Mouse (Mus musculus): Measurements from ENCODE around the gene Spint4. TPM values are rescaled to one million over a fixed set of nuclear protein-coding genes. Genes with fewer than 3 reads are reported as not detected.
"Not testable (repeated sequence)": the region's sequence is repeated elsewhere in the genome, so short reads cannot be mapped to it uniquely, and the experiment has no call there.

The Spint4 gene
- polyA plus RNA-seq, 1 experiment from 2014 or later: not detected

DNA sequence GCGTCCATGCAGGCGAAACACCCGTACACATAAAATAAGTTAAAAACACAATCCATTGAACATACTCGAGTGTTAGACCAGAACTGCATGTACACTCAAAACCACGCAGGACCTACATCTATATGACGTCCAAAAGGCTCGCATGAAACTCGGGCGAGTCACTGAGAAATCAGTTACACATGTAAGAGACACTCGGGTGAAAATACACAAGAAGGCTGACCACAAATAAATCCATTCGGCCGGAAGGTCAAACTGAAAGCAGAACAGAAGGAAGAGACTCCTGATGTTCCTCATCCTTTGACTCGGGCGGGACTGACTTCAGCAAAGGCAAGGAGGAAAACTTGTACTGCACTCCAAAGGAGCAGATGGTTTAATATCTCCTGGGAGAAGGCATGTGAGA is 7.7 kb downstream of the Spint4 start:
- Histone ChIP-seq H3K36me3 (replicated peaks; ENCODE audit: control insufficient read depth, insufficient read depth, low read depth, low read length) (no peaks in the 10 kb centered on the region), H3K4me2 (ENCODE audit: low read depth, low read length) (no peak overlapping the region), H3K27ac (replicated peaks; ENCODE audit: low read depth, low read length) (no peak overlapping the region), H3K4me1 (ENCODE audit: control insufficient read depth, insufficient read depth, low read length) (no peaks in the 10 kb centered on the region), H3K27me3 (ENCODE audit: control insufficient read depth, insufficient read depth, low read length) (no peaks in the 10 kb centered on the region), H3K9me3 (replicated peaks; ENCODE audit: control insufficient read depth, low read length) (no peaks in the 10 kb centered on the region), H3K4me3 (ENCODE audit: low read depth, low read length) (no peak overlapping the region), H3K9ac (replicated peaks; ENCODE audit: low read length) (no peak overlapping the region)
- no peak for ATAC-seq (replicated peaks; ENCODE audit: insufficient number of reproducible peaks, low FRiP score, low TSS enrichment, low read depth)
- WGBS: 92% methylated on average over 14 of the region's 14 CpGs
- DNase-seq (ENCODE audit: low spot score): no peak

DNA sequence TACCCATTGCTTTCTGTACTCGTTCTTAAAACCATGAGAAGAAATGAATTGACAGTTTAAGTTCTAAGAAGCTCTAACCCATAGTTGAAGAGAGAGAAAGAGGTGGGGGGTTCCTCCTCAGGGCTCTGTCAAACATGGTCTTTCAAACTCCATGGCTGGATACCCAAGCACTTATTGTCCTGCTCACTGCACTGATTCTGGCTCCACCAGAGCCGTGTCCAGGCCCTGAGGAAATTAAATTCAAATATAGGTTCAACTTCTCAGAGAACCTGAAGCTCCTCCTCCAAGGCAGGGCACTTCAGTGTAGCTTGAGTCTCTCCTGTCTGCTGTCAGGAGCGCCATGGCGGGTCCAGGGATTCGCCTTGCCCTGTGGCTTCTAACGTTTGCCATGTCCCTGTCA is 16.7 kb downstream of the Spint4 start, which contains the start of gene Spint5:
TSS of gene Spint5 (plus strand) at position 301 of the 400 bp plus-strand sequence.
- Histone ChIP-seq H3K4me3 (ENCODE audit: low read depth, low read length) (no peak within 1 kb of the TSS), H3K36me3 (replicated peaks; ENCODE audit: control insufficient read depth, insufficient read depth, low read depth, low read length) (no peaks in the 10 kb centered on the region), H3K4me1 (ENCODE audit: control insufficient read depth, insufficient read depth, low read length) (no peaks in the 10 kb centered on the region), H3K9me3 (replicated peaks; ENCODE audit: control insufficient read depth, low read length) (no peaks in the 10 kb centered on the region), H3K9ac (replicated peaks; ENCODE audit: low read length) (no peak within 1 kb of the TSS), H3K4me2 (ENCODE audit: low read depth, low read length) (no peak within 1 kb of the TSS), H3K27me3 (ENCODE audit: control insufficient read depth, insufficient read depth, low read length) (no peaks in the 10 kb centered on the region), H3K27ac (replicated peaks; ENCODE audit: low read depth, low read length) (no peak within 1 kb of the TSS)
- ATAC-seq (replicated peaks; ENCODE audit: insufficient number of reproducible peaks, low FRiP score, low TSS enrichment, low read depth): no peak
- no peak for DNase-seq (ENCODE audit: low spot score)
- 79% methylated on average over 6 of the region's 6 CpGs for WGBS

DNA sequence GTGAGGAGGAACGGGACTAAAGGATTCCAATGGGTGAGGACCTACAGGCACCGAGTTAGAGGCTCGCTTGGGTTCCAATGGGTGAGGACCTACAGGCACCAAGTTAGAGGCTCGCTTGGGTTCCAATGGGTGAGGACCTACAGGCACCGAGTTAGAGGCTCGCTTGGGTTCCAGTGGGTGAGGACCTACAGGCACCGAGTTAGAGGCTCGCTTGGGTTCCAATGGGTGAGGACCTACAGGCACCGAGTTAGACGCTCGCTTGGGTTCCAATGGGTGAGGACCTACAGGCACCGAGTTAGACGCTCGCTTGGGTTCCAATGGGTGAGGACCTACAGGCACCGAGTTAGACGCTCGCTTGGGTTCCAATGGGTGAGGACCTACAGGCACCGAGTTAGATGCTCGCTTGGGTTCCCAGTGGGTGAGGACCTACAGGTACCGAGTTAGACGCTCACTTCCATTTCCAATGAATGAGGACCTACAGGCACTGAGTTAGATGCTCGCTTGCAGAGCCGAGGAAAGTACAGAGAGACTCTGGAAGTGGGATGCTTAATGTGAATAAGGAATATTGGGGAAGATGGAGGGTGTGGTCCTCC is 18.0 kb downstream of the Spint4 start:
- 89% methylated on average over 20 of the region's 23 CpGs for WGBS
- H3K4me2 ChIP-seq (ENCODE audit: low read depth, low read length); H3K9ac ChIP-seq (replicated peaks; ENCODE audit: low read length); H3K36me3 ChIP-seq (replicated peaks; ENCODE audit: control insufficient read depth, insufficient read depth, low read depth, low read length); H3K4me3 ChIP-seq (ENCODE audit: low read depth, low read length); DNase-seq (ENCODE audit: low spot score); ATAC-seq (replicated peaks; ENCODE audit: insufficient number of reproducible peaks, low FRiP score, low TSS enrichment, low read depth); H3K4me1 ChIP-seq (ENCODE audit: control insufficient read depth, insufficient read depth, low read length); H3K27me3 ChIP-seq (ENCODE audit: control insufficient read depth, insufficient read depth, low read length); H3K27ac ChIP-seq (replicated peaks; ENCODE audit: low read depth, low read length); H3K9me3 ChIP-seq (replicated peaks; ENCODE audit: control insufficient read depth, low read length): not testable (repeated sequence)

DNA sequence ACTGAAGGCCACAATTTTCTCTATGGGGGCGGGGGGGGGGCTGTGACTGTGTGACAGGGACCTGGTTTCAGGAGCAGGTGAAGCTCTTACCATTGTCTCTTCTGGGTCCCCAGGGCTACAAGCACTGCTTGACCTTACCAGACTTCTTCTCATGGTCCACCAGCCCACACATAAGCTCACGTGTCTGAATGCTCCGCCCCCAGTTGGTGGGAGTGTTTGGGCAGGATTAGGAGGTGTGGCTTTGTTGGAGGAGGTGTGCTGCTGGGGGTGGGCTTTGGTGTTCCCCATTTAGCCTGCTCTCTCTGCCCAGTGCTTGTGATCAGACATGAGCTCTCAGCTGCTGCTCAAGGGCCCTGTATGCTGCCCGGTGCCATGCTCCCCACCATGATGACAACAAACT is 25.0 kb downstream of the Spint4 start:
- Histone ChIP-seq H3K27ac (replicated peaks; ENCODE audit: low read depth, low read length) (no peak overlapping the region), H3K27me3 (ENCODE audit: control insufficient read depth, insufficient read depth, low read length) (no peaks in the 10 kb centered on the region), H3K9ac (replicated peaks; ENCODE audit: low read length) (no peak overlapping the region), H3K4me3 (ENCODE audit: low read depth, low read length) (no peak overlapping the region), H3K36me3 (replicated peaks; ENCODE audit: control insufficient read depth, insufficient read depth, low read depth, low read length) (no peaks in the 10 kb centered on the region), H3K4me2 (ENCODE audit: low read depth, low read length) (no peak overlapping the region), H3K4me1 (ENCODE audit: control insufficient read depth, insufficient read depth, low read length) (no peaks in the 10 kb centered on the region), H3K9me3 (replicated peaks; ENCODE audit: control insufficient read depth, low read length) (no peaks in the 10 kb centered on the region)
- WGBS: 57% methylated on average over 4 of the region's 4 CpGs
- ATAC-seq (replicated peaks; ENCODE audit: insufficient number of reproducible peaks, low FRiP score, low TSS enrichment, low read depth): no peak
- DNase-seq (ENCODE audit: low spot score): no peak

DNA sequence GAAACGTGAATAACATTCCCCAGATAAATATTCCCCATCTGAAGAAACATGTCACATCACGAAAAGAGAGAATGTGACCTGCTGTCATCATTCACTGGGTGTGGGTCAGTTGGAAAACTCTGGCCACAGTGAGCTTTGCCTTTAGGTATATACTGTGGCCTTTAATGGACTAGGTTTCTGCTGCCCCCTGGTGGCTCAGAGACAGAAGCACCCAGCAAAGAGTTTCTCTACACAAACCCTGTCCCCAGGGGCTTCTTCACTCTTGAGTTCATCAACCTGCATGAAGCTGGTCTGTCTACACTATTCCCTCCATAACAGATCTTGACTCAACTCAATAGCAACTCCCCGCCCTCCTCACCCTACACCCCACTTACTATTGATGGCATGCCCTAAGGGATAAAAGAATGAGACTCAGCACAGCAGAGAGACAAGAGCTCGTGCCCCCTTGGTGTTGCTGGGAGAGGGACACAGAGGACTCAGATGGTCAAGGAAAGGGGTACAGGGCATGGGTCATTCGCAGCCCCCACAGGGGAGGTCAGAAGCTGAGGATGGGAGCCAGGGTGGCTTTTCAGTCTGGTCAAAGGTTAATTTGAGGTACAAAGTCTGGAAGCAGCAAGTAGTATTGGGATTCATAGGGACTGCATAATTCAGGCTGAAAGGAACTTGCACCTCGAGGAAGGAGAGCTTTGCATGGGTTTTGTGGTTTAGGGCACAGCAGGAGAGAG is 27.8 kb downstream of the Spint4 start:
- H3K4me3 ChIP-seq (ENCODE audit: low read depth, low read length): no peak overlapping the region
- H3K4me2 ChIP-seq (ENCODE audit: low read depth, low read length): no peak overlapping the region
- H3K36me3 ChIP-seq (replicated peaks; ENCODE audit: control insufficient read depth, insufficient read depth, low read depth, low read length): no peaks in the 10 kb centered on the region
- H3K27me3 ChIP-seq (ENCODE audit: control insufficient read depth, insufficient read depth, low read length): no peaks in the 10 kb centered on the region
- no peak overlapping the region for H3K27ac ChIP-seq (replicated peaks; ENCODE audit: low read depth, low read length)
- 22% methylated on average over 6 of the region's 6 CpGs for WGBS
- H3K9ac ChIP-seq (replicated peaks; ENCODE audit: low read length): no peak overlapping the region
- ATAC-seq (replicated peaks; ENCODE audit: insufficient number of reproducible peaks, low FRiP score, low TSS enrichment, low read depth) (0 out of 2 replicates have a peak, but pooled peaks have one; percentile 18), DNase-seq (ENCODE audit: low spot score) (peak; percentile 84)
- no peaks in the 10 kb centered on the region for H3K9me3 ChIP-seq (replicated peaks; ENCODE audit: control insufficient read depth, low read length)
- H3K4me1 ChIP-seq (ENCODE audit: control insufficient read depth, insufficient read depth, low read length): no peaks in the 10 kb centered on the region

DNA sequence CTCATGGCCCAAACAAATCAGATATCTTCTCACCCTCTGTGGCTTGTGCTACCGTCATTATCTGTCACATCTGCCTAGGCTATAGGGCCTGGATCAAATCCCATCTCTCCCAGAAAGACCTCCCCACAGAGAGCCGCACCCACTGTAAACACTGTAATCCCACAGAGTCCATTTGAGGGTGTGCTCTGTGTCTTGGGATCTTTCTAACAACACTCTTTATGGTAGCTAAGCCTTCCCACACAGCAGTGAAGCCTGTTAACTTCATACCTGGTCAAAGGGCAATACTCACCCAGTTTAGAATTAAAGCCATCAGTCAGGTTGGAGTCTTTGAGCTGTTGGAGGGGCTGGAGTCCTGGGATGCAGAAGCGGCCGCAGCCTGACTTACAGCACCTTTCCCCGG is 33.4 kb downstream of the Spint4 start:
- Histone ChIP-seq H3K27me3 (ENCODE audit: control insufficient read depth, insufficient read depth, low read length) (no peaks in the 10 kb centered on the region), H3K4me3 (ENCODE audit: low read depth, low read length) (no peak overlapping the region), H3K36me3 (replicated peaks; ENCODE audit: control insufficient read depth, insufficient read depth, low read depth, low read length) (no peaks in the 10 kb centered on the region), H3K9ac (replicated peaks; ENCODE audit: low read length) (no peak overlapping the region), H3K9me3 (replicated peaks; ENCODE audit: control insufficient read depth, low read length) (no peaks in the 10 kb centered on the region), H3K27ac (replicated peaks; ENCODE audit: low read depth, low read length) (no peak overlapping the region), H3K4me1 (ENCODE audit: control insufficient read depth, insufficient read depth, low read length) (no peaks in the 10 kb centered on the region), H3K4me2 (ENCODE audit: low read depth, low read length) (no peak overlapping the region)
- DNase-seq (ENCODE audit: low spot score) (no peak), ATAC-seq (replicated peaks; ENCODE audit: insufficient number of reproducible peaks, low FRiP score, low TSS enrichment, low read depth) (no peak)
- WGBS: 68% methylated on average over 5 of the region's 5 CpGs

DNA sequence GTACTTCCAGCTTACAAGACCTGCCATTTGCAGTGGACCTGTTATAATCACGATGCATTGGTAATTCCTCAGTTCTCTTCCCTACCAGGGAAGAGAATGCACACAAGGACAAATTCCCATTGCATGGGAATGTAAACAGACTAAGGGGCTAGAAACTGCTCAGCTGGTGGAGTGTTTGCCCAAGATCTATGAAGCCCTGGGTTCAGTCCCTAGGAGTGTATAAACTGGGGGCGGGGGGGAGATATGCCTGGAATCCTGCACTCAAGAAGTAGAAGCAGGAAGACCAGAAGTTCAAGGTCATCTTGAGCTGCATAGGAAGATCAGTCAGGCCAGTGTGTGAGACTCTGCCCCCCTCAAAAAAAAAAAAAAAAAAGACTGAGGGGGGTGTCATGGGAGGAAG is 35.0 kb downstream of the Spint4 start:
- Histone ChIP-seq H3K4me2 (ENCODE audit: low read depth, low read length) (no peak overlapping the region), H3K9me3 (replicated peaks; ENCODE audit: control insufficient read depth, low read length) (no peaks in the 10 kb centered on the region), H3K27ac (replicated peaks; ENCODE audit: low read depth, low read length) (no peak overlapping the region), H3K4me3 (ENCODE audit: low read depth, low read length) (no peak overlapping the region), H3K36me3 (replicated peaks; ENCODE audit: control insufficient read depth, insufficient read depth, low read depth, low read length) (no peaks in the 10 kb centered on the region), H3K4me1 (ENCODE audit: control insufficient read depth, insufficient read depth, low read length) (no peaks in the 10 kb centered on the region), H3K27me3 (ENCODE audit: control insufficient read depth, insufficient read depth, low read length) (no peaks in the 10 kb centered on the region), H3K9ac (replicated peaks; ENCODE audit: low read length) (no peak overlapping the region)
- ATAC-seq (replicated peaks; ENCODE audit: insufficient number of reproducible peaks, low FRiP score, low TSS enrichment, low read depth) (no peak), DNase-seq (ENCODE audit: low spot score) (no peak)
- 70% methylated on average over 2 of the region's 2 CpGs for WGBS

DNA sequence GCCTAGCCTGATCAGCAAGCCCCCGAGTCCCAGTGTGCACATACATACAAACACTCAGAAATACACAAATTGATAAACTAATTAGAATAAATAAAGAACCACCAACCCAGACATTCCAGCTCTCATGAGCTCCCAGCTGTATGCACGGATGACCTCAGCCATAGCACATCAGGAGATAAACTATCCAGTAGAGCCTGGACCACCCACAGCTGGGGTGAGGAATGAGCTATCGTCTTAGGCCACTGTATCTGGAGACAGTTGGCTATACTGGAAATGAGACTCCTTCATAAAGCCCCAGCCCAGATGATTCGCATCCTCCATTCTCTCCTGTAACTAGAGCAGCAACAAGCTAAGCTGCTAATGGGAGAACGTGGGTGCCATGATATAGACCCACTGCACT is 36.5 kb downstream of the Spint4 start:
- Histone ChIP-seq H3K27me3 (ENCODE audit: control insufficient read depth, insufficient read depth, low read length) (no peaks in the 10 kb centered on the region), H3K9ac (replicated peaks; ENCODE audit: low read length) (no peak overlapping the region), H3K36me3 (replicated peaks; ENCODE audit: control insufficient read depth, insufficient read depth, low read depth, low read length) (no peaks in the 10 kb centered on the region), H3K9me3 (replicated peaks; ENCODE audit: control insufficient read depth, low read length) (no peaks in the 10 kb centered on the region), H3K4me3 (ENCODE audit: low read depth, low read length) (no peak overlapping the region), H3K4me2 (ENCODE audit: low read depth, low read length) (no peak overlapping the region), H3K4me1 (ENCODE audit: control insufficient read depth, insufficient read depth, low read length) (no peaks in the 10 kb centered on the region), H3K27ac (replicated peaks; ENCODE audit: low read depth, low read length) (no peak overlapping the region)
- ATAC-seq (replicated peaks; ENCODE audit: insufficient number of reproducible peaks, low FRiP score, low TSS enrichment, low read depth) (no peak), DNase-seq (ENCODE audit: low spot score) (no peak)
- WGBS: 87% methylated on average over 5 of the region's 5 CpGs

All from embryonic facial prominence, embryonic 11.5 days (tissue).